Mouse (Mus musculus): ENCODE data around the gene Eif4ebp2. TPM values are rescaled to one million over a fixed set of nuclear protein-coding genes. Genes with fewer than 3 reads are reported as not detected.

The Eif4ebp2 gene
- polyA plus RNA-seq, 1 experiment from 2014 or later, result 50.8 TPM

GRCm38 (mm10) chr10:61398125-61398524, 54.3 kb downstream of the Eif4ebp2 start:
- Histone ChIP-seq H3K4me1 (peaks cover 10% of the 10 kb centered on the region), H3K4me2 (no peak overlapping the region), H3K27ac (replicated peaks) (no peak overlapping the region), H3K9me3 (no peaks in the 10 kb centered on the region), H3K27me3 (replicated peaks) (peaks cover 17% of the 10 kb centered on the region), H3K9ac (no peak overlapping the region), H3K4me3 (no peak overlapping the region), H3K36me3 (no peaks in the 10 kb centered on the region)
- ATAC-seq (ENCODE audit: extremely low read depth, insufficient number of reproducible peaks, low FRiP score, low TSS enrichment), result no peak
- WGBS, result 48% methylated on average over 3 of the region's 3 CpGs

GRCm38 (mm10) chr10:61394476-61395136, 57.9 kb downstream of the Eif4ebp2 start:
- WGBS, result 17% methylated on average over 9 of the region's 9 CpGs
- H3K9ac ChIP-seq, result peak overlapping the region; percentile 57
- H3K4me1 ChIP-seq, result peaks cover 29% of the 10 kb centered on the region
- H3K27ac ChIP-seq (replicated peaks), result peak overlapping the region; percentile 59
- H3K4me3 ChIP-seq, result peak overlapping the region; percentile 8; the same call in 1 of the 2 replicates
- peak overlapping the region; percentile 44 for H3K4me2 ChIP-seq
- H3K36me3 ChIP-seq, result no peaks in the 10 kb centered on the region
- 0 out of 2 replicates have a peak, but pooled peaks cover under 1% of the 10 kb centered on the region for H3K27me3 ChIP-seq (replicated peaks)
- ATAC-seq (ENCODE audit: extremely low read depth, insufficient number of reproducible peaks, low FRiP score, low TSS enrichment), result no peak
- H3K9me3 ChIP-seq, result no peaks in the 10 kb centered on the region

- H3K36me3 ChIP-seq, result no peaks in the 10 kb centered on the region
- 29% methylated on average over 4 of the region's 4 CpGs for whole genome bisulfite sequencing
- no peak for ATAC-seq (ENCODE audit: extremely low read depth, insufficient number of reproducible peaks, low FRiP score, low TSS enrichment)
- no peak overlapping the region for H3K27ac ChIP-seq (replicated peaks)
- H3K27me3 ChIP-seq (replicated peaks), result no peaks in the 10 kb centered on the region
- no peak overlapping the region for H3K4me2 ChIP-seq
- no peak overlapping the region for H3K9ac ChIP-seq
- H3K4me3 ChIP-seq, result no peak overlapping the region
- H3K4me1 ChIP-seq, result peaks cover 33% of the 10 kb centered on the region
- no peaks in the 10 kb centered on the region for H3K9me3 ChIP-seq
Observed at GRCm38 (mm10) chr10:61392584-61392983, 59.9 kb downstream of the Eif4ebp2 start.

GRCm38 (mm10) chr10:61390148-61390547, 62.3 kb downstream of the Eif4ebp2 start:
- Histone ChIP-seq H3K4me3 (no peak overlapping the region), H3K9me3 (no peaks in the 10 kb centered on the region), H3K36me3 (no peaks in the 10 kb centered on the region), H3K27ac (replicated peaks) (0 out of 2 replicates have a peak overlapping the region, but pooled peaks have one; percentile 24), H3K4me1 (peaks cover 51% of the 10 kb centered on the region), H3K27me3 (replicated peaks) (no peaks in the 10 kb centered on the region), H3K9ac (no peak overlapping the region), H3K4me2 (no peak overlapping the region)
- ATAC-seq (ENCODE audit: extremely low read depth, insufficient number of reproducible peaks, low FRiP score, low TSS enrichment), result no peak
- WGBS, result 28% methylated on average over 2 of the region's 2 CpGs

- H3K9ac ChIP-seq, result no peak overlapping the region
- H3K4me1 ChIP-seq, result peaks cover 52% of the 10 kb centered on the region
- WGBS, result 69% methylated on average over 5 of the region's 5 CpGs
- H3K27ac ChIP-seq (replicated peaks), result no peak overlapping the region
- no peaks in the 10 kb centered on the region for H3K27me3 ChIP-seq (replicated peaks)
- no peak overlapping the region for H3K4me2 ChIP-seq
- H3K9me3 ChIP-seq, result no peaks in the 10 kb centered on the region
- no peak overlapping the region for H3K4me3 ChIP-seq
- H3K36me3 ChIP-seq, result no peaks in the 10 kb centered on the region
- no peak for ATAC-seq (ENCODE audit: extremely low read depth, insufficient number of reproducible peaks, low FRiP score, low TSS enrichment)
Observed at GRCm38 (mm10) chr10:61389020-61389419, 63.4 kb downstream of the Eif4ebp2 start.

GRCm38 (mm10) chr10:61386284-61386683, 66.2 kb downstream of the Eif4ebp2 start:
- Histone ChIP-seq H3K4me2 (no peak overlapping the region), H3K9me3 (no peaks in the 10 kb centered on the region), H3K27me3 (replicated peaks) (no peaks in the 10 kb centered on the region), H3K4me1 (peaks cover 63% of the 10 kb centered on the region), H3K27ac (replicated peaks) (peak overlapping the region; percentile 81), H3K4me3 (no peak overlapping the region), H3K9ac (0 out of 2 replicates have a peak overlapping the region, but pooled peaks have one; percentile 24), H3K36me3 (no peaks in the 10 kb centered on the region)
- 22% methylated on average over 6 of the region's 6 CpGs for WGBS
- ATAC-seq (ENCODE audit: extremely low read depth, insufficient number of reproducible peaks, low FRiP score, low TSS enrichment), result no peak

- Histone ChIP-seq H3K4me3 (no peak overlapping the region), H3K9me3 (no peaks in the 10 kb centered on the region), H3K27ac (replicated peaks) (peak overlapping the region; percentile 81; the same call in 1 of the 2 replicates), H3K9ac (peak overlapping the region; percentile 28; the same call in 1 of the 2 replicates), H3K4me2 (no peak overlapping the region), H3K27me3 (replicated peaks) (no peaks in the 10 kb centered on the region), H3K36me3 (no peaks in the 10 kb centered on the region), H3K4me1 (peaks cover 70% of the 10 kb centered on the region)
- 64% methylated on average over 6 of the region's 6 CpGs for WGBS
- no peak for ATAC-seq (ENCODE audit: extremely low read depth, insufficient number of reproducible peaks, low FRiP score, low TSS enrichment)
Observed at GRCm38 (mm10) chr10:61385174-61385573, 67.3 kb downstream of the Eif4ebp2 start.

GRCm38 (mm10) chr10:61383715-61384047, 68.8 kb downstream of the Eif4ebp2 start:
- peaks cover 76% of the 10 kb centered on the region for H3K4me1 ChIP-seq
- ATAC-seq (ENCODE audit: extremely low read depth, insufficient number of reproducible peaks, low FRiP score, low TSS enrichment), result 0 out of 2 replicates have a peak, but pooled peaks have one; percentile 0
- H3K9me3 ChIP-seq, result no peaks in the 10 kb centered on the region
- H3K4me3 ChIP-seq, result peak overlapping the region; percentile 83
- peak overlapping the region; percentile 91 for H3K9ac ChIP-seq
- H3K4me2 ChIP-seq, result peak overlapping the region; percentile 94
- H3K27me3 ChIP-seq (replicated peaks), result no peaks in the 10 kb centered on the region
- no peaks in the 10 kb centered on the region for H3K36me3 ChIP-seq
- H3K27ac ChIP-seq (replicated peaks), result peak overlapping the region; percentile 95
- 1% methylated on average over 11 of the region's 11 CpGs for WGBS

GRCm38 (mm10) chr10:61383021-61383714, 69.3 kb downstream of the Eif4ebp2 start, which contains the start of gene Pald1:
Pald1 (minus strand) TSS chr10:61383530.
- H3K4me2 ChIP-seq, result peak within 1 kb of the TSS; percentile 94
- H3K27me3 ChIP-seq (replicated peaks), result no peaks in the 10 kb centered on the region
- WGBS, result under 1% methylated on average over 60 of the region's 60 CpGs
- ATAC-seq (ENCODE audit: extremely low read depth, insufficient number of reproducible peaks, low FRiP score, low TSS enrichment), result peak; percentile 63
- H3K9ac ChIP-seq, result peak within 1 kb of the TSS; percentile 91
- H3K9me3 ChIP-seq, result no peaks in the 10 kb centered on the region
- peak within 1 kb of the TSS; percentile 83 for H3K4me3 ChIP-seq
- peaks cover 1% of the 10 kb centered on the region; the same call in 1 of the 2 replicates for H3K36me3 ChIP-seq
- H3K4me1 ChIP-seq, result peaks cover 81% of the 10 kb centered on the region
- peak within 1 kb of the TSS; percentile 95 for H3K27ac ChIP-seq (replicated peaks)

- peaks cover 8% of the 10 kb centered on the region; the same call in 1 of the 2 replicates for H3K36me3 ChIP-seq
- no peak for ATAC-seq (ENCODE audit: extremely low read depth, insufficient number of reproducible peaks, low FRiP score, low TSS enrichment)
- H3K27me3 ChIP-seq (replicated peaks), result no peaks in the 10 kb centered on the region
- H3K9ac ChIP-seq, result peak overlapping the region; percentile 91
- peaks cover 89% of the 10 kb centered on the region for H3K4me1 ChIP-seq
- peak overlapping the region; percentile 94 for H3K4me2 ChIP-seq
- H3K4me3 ChIP-seq, result peak overlapping the region; percentile 83
- H3K27ac ChIP-seq (replicated peaks), result peak overlapping the region; percentile 95
- no peaks in the 10 kb centered on the region for H3K9me3 ChIP-seq
- WGBS, result 1% methylated on average over 8 of the region's 8 CpGs
Observed at GRCm38 (mm10) chr10:61382281-61382731, 70.2 kb downstream of the Eif4ebp2 start.

GRCm38 (mm10) chr10:61381823-61382222, 70.6 kb downstream of the Eif4ebp2 start:
- Histone ChIP-seq H3K9me3 (no peaks in the 10 kb centered on the region), H3K36me3 (peaks cover 11% of the 10 kb centered on the region; the same call in 1 of the 2 replicates), H3K4me3 (peak overlapping the region; percentile 83), H3K4me1 (peaks cover 93% of the 10 kb centered on the region), H3K9ac (peak overlapping the region; percentile 91), H3K4me2 (peak overlapping the region; percentile 94), H3K27me3 (replicated peaks) (no peaks in the 10 kb centered on the region), H3K27ac (replicated peaks) (peak overlapping the region; percentile 95)
- 17% methylated on average over 8 of the region's 8 CpGs for WGBS
- ATAC-seq (ENCODE audit: extremely low read depth, insufficient number of reproducible peaks, low FRiP score, low TSS enrichment), result no peak

All from heart, embryonic 13.5 days (tissue).